Mouse (Mus musculus) heart, adult 2 months (tissue): ENCODE data around the gene Grid2.

Source experiments
- CTCF ChIP-seq: fragments of 200-600 bp; IDR thresholded peaks from 2 replicates; pipeline ENCODE4 v1.8.1; 2022; ENCODE audit warnings: antibody characterized with exemption, mild to moderate bottlenecking, moderate library complexity
- EP300 ChIP-seq: fragments of 200-500 bp; IDR thresholded peaks from 2 replicates; pipeline ENCODE4 v1.6.1; 2011; ENCODE audit warnings: low read depth, low read length, control low read depth; ENCODE audit not compliant: insufficient read depth
- POLR2A ChIP-seq: fragments of 200-500 bp; IDR thresholded peaks from 2 replicates; pipeline ENCODE4 v1.6.1; 2011; ENCODE audit warnings: mild to moderate bottlenecking, low read depth, low read length, control low read depth; ENCODE audit not compliant: insufficient read depth

DNA sequence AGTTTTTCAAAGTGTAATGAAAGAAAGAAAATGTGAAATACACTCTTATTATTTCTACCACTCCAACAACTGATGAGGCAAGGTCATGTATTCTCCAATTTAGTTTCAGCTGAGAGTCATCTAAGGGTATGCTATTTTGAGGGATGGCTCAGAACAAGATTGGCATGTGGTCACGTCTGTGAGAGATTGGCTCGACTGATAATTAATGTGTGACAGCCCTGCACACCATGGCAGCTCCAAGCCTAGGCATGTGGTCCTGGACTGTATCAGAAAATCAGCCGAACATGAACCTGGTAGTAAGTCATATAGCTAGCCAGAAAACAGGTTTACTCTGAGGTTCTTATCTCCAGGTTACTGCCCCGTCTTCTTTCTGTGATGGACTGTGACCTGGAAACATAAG, 292.1 kb downstream of the Grid2 start:
- TF ChIP-seq CTCF: no peak
- no peak for TF ChIP-seq EP300
- TF ChIP-seq POLR2A: no peak
